Mouse (Mus musculus) olfactory bulb, adult 2 months (tissue): ENCODE data around the gene Anks1.
A peak's percentile ranks its signal among the peaks of the same experiment; 100 is the strongest.

Experiments used
- CTCF ChIP-seq: fragments of 200-500 bp; IDR thresholded peaks from 2 replicates; pipeline ENCODE4 v1.5.1; 2012; ENCODE audit warnings: low read depth, mild to moderate bottlenecking, low read length, moderate library complexity; ENCODE audit not compliant: insufficient read depth
- POLR2A ChIP-seq: fragments of 200-500 bp; IDR thresholded peaks from 2 replicates; pipeline ENCODE4 v1.6.1; 2012; ENCODE audit warnings: mild to moderate bottlenecking, low read depth, low read length, moderate library complexity; ENCODE audit not compliant: insufficient read depth

GRCm38 (mm10) chr17:28084964-28085363 lies 175.9 kb downstream of the Anks1 start:
- TF ChIP-seq CTCF, result peak; percentile 83
- no peak for TF ChIP-seq POLR2A
